Mouse (Mus musculus) adipocyte (in vitro differentiated cells): ENCODE data around the gene Pabpc4.
"Not testable (repeated sequence)": the region's sequence is repeated elsewhere in the genome, so short reads cannot be mapped to it uniquely, and the experiment has no call there.

Experiments
- DNase-seq: peaks from one replicate; pipeline ENCODE4 v3.0.0-alpha.2; 2016; ENCODE audit warnings: low spot score

The Pabpc4 gene

DNA sequence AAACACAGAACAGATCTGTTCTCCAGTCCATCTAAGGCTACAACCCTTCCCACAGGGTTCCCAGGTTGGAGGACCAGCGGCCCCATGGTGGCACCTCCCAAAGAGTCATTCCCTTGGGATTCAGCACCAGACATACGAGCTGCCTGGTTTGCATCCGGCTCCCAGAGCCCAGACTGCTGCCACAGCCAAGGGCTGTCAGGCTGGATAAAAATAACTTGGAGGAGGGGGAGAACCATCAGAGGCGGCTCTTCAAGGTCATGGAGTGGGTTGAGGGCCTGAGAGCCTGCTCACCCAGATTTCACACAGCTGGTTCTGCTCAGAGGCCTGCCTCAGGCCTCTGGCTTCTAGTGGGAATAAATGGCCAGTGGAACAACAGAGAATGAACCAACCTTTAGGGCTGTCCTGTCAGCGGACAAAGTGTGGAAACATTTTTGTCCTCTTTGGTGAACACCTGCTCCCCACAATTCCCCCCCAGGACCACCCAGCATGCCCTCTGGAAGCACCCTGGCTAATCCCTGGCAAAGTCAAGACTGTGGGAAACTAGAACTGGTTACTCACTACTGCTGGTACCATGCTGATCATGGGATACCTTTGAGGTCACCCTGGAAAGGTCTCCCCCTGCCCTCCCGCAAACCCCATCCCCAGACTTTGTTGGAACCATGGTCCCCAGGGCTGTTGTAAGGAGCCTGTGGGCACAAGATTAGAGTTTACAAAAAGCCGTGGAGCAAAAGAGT, 14.8 kb upstream of the Pabpc4 start:
- no peak for DNase-seq

DNA sequence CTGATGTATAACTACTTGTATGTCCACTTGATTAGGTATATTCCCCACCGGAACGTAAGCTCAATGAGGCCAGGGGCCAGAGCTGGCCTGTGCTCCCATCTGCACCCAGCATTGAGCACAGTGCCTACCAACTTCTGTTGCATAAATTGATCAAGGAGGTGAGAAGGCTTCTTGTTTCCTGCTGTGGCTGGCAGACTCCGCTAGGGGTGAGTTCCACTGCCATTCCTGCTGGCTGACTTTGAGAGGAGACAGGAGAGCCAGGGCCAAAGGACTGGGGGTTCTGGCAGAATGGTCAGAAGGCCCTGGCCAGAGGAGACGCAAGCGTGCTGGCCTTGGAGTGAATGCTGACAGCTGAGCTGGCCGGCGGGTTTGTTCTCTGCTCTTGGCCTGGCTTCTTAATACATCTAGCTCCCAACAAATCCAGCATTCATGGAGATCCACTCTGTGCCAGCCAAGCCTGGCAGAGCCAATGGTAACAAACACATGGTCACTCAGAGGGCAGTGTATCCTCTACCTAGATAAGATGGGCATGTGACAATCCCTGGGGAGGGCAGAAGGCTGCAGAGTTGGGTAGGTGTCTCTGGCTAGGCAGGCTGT, 13.1 kb upstream of the Pabpc4 start:
- DNase-seq, result peak; percentile 17

DNA sequence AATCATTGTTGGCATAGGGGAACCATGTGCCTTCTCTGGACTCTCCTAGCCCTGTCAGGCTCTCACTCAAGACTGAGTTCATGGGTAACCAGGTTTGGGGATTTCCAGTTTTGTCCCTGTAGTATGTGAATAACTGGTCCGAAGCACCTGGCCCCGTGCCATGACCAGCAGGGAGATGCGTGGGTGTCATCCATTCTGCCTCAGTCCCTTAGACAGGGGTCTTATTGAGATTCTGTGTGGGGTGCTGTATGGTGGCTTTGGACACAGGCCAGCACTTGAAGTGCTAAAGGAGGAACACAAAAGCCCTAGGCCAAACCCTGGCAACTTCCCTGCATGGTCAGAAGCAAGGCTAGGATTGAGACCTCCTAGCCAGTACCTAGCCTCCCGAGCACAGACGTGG, 9.9 kb upstream of the Pabpc4 start:
- DNase-seq, result no peak

DNA sequence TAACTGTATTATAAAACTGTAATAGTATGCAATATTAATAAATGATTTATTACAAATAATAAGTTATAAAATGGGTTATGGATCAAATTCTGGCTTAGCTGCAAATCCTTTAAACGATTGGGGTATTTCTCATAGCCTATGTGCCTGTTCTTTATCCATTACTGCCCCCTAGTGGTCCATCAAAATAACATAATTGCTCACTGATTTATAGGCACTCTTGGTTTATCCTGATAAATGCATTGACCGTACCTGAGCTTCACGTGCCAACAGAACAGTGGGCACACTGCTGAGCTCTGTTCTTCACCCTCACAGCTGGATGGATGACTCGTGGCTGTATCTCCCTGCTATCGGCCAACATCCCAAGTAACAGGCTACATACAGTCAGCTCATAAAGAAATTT, 7.5 kb upstream of the Pabpc4 start:
- peak; percentile 72 for DNase-seq

DNA sequence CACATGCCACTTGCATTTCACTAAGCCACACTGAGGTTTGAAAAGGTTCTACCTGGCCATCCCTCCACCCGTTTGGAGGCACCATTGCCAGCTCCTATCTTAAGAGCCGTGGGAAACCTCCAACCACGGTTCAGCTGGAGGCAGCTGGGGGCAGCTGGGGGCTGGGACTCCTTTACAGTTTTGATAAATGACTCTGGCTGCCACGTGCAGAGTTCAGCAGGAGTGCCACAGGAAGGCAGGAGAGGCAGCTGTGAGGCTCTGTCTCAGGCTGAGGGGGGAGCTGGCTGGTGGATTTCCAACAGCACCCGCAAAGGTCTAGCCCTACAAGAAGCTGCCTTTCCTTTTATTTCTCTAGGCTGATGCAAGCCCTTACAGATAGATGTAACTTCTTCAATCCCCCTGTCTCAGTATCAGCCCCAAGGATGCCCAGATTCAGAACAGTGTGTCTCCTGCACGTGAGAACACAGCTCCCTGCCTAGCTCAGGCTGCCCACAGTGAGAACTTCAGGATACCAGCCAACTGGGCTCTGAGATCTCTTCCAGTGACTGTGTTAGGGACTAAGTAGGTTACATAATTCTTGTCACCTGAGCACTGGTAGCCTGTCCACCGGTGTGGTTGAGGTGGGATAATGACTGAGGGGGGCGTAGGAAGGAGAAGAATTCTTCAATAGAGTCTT, 1.9 kb upstream of the Pabpc4 start:
- DNase-seq, result no peak

DNA sequence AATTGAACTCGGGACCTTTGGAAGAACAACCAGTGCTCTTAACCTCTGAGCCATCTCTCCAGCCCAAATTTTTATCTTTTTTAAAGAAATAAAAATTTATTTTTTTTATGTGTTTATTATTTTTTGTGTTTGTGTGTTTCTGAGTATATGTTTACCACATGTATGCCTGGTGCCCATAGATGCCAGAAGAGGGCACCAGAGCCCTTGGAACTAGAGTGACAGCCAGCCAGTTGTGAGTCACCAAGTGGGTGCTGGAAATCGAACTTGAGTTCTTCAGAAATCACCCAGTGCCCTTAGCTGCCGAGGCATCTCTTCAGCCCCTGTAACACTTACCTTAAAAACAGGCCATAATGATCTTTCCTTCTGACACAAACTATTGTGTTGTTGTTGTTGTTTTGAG, 8.9 kb downstream of the Pabpc4 start:
- DNase-seq, result no peak

DNA sequence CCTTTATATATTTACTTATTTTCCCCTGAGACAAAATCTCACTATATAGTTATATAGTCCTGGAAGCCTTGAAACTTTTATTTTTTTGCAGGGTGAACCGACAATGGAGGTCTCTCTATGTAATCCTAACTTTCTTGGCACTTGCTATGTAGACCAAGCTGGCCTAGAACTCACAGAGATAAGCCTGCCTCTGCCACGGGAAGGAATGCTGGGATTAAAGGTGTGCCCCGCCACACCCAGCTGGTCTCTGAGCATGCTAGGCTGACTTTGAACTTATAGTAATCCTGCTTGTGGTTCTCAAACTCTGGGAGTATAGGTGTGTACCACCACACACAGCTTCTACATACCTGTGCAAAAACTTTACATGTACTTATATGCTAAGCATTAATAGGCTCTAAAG, 18.0 kb downstream of the Pabpc4 start:
- no peak for DNase-seq

DNA sequence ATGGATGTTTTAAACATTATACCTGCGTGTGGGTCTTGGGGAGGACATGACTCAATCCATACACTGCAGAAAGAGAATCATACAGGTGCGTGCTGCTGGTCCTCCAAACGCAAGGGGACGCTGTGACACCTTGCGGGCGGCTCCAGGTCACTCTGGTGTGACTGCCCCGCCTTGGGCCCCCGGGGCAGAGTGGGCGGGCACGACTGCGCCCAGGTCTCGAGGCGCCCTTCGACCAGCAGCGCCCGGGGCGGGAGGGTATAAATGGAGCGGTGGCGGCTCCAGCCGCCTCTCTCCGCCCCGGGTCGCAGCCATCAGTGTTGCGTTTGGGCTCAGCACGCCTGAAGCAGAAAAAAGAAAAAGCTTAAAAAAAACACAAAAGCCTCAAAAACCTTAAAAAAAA, 20.3 kb downstream of the Pabpc4 start:
- DNase-seq, result peak; percentile 89

DNA sequence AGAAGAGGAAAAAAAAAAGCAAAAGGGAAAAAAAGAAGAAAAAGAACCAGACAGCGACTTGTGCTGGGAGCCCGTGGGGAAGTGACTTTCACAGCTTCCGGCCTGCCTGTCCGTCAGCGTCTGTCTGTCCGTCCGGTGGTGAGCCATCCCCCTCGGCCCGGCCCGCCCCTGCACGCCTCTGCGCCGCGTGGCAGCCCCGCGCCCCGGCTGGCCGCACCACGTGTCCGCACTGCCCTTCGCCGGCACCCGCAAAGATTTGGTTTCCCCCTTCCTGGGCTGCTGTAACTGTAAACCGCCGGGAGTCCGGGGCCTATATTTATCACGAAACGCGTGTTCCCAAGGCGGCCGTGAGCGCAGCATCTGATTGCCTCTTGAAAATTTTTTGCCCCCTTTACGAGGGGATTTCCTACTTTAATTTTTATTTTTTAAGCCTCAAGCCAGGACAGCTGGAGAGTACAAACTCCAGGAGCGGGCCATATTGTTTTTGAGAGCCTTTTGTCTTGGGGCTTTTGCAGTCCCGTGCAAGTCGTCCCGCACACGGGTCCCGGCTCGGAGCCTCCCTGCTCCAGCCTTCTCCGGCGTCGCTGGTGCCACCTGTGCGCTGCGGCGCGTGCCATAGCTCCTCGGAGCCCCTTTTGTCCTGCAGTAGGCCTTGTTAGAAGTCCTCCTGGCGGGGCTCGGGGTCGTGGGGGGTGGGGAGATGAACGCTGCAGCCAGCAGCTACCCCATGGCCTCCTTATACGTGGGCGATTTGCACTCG, 20.9 kb downstream of the Pabpc4 start:
- not testable (repeated sequence) for DNase-seq

DNA sequence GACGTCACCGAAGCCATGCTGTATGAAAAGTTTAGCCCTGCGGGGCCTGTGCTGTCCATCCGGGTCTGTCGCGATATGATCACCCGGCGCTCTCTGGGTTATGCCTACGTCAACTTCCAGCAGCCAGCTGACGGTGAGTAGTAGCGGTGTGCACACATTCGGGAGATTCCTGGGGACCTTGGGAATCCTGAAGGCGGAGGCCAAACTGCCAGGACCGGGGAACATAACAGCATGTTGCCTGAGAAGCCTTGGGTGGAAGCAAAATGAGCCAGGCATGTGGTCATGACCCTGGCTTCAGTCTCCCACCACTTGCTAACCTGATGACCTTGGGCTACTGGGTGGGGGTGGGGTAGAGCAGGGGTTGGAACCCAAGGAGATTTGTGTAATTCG, 21.5 kb downstream of the Pabpc4 start:
- DNase-seq, result peak; percentile 44

DNA sequence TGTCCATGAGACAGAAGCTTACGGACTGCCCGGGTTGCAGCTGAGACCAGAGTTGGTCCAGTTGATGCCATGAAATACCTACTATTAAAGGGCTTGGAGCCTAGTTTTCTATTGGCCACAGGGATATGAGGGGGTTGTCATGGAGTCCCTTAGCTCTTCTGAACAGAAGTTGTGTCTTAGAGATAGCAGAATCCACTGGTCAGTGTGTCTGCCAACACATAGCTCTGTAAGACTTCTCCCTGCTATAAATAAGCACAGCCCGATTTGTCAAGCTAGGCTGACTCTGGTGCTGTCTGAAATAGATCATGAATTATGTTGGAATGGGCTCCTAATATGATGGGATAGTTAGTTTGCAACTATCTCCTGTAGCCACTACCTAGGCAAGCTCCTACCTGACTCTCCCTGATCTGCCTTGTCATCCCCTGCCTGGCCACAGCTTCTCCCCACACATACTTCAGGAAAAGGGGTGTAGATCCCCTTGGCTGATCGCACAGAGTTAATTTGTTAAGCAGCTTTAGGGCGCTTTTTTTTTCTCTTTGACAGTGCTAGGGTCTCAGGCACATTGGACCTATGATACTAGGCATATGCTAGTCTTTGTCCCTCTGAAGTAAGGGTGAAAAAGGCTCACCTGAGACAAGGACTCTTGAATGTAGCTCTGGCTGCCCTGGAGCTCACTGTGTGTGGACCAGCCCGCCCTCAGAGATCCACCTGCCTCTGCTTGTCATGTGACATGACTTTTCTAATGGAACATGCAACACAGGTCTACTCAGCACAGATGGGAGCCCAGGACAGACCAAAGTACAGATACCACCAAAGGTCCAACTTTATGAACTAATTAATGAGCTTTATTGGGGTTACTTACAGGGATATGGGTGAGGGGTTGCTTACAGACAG, 22.8 kb downstream of the Pabpc4 start:
- no peak for DNase-seq

DNA sequence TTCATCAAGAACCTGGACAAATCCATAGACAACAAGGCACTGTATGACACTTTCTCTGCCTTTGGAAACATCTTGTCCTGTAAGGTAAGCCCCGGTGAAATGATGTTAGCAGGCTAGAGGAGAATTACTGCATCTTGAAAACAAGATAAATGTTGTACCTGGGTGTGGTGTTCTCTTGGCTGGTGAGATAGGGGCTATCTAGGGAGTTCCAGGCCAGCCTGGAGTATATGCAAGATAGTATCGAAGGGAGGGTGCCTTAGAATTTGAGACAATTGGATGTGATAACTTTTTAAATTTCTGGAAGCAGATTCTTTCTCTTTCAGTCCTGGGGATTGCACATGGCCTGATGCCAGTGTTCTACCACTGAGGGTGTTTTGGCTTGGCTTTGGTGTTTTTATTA, 24.6 kb downstream of the Pabpc4 start:
- DNase-seq, result no peak

DNA sequence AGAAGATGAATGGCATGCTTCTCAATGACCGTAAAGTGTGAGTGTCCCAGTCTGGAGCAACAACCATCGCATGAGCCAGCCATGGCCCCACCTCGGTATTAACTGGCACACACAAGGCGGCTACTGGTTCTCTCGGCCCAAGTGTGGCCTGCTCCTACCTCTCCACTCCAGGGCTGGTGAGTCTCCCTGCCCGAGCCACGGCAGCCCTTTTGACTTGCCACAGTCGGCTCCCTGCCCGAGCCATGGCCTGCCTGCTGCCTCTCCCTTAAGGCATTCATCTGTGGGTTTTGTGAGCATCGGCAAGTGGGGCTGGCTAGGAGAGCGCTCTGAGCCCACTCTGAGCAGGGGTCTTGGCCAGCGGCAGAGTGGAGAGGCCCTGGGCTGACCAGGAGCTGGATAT, 26.9 kb downstream of the Pabpc4 start:
- no peak for DNase-seq

DNA sequence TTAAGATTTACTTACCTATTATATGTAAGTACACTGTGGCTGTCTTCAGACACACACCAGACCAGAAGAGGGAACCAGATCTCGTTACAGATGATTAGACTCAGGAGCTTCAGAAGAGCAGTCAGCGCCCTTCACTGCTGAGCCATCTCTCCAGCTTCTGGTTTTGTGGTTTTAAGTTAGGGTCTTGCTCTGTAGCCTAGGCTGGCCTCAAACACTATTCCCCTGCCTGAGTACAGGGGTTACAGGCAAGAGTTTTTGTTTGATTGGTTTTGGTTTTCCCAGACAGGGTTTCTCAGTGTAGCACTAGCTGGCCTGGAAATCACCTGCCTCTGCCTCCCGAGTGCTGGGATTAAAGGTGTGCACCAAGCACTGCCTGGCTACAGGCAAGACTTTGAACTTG, 30.2 kb downstream of the Pabpc4 start:
- no peak for DNase-seq

DNA sequence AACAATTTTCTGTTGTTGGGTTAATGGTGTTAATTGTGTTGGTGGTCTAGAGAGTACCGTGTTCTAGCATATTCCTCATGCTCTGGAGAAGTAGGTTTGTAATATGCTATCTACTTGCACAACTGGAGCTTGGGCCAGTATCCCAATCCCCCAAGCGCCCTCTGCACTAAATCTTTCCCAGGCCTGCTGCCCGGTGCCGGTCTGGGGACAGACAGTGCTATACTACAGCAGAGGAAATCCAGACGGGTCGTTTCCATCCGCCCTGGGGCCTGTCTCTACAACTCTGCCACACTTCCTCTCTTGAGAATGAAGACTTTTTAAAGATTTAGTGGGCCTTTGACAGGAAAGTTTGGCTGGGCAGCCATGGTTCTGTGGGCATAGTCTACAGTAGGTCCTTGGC, 30.8 kb downstream of the Pabpc4 start:
- DNase-seq, result peak; percentile 73

DNA sequence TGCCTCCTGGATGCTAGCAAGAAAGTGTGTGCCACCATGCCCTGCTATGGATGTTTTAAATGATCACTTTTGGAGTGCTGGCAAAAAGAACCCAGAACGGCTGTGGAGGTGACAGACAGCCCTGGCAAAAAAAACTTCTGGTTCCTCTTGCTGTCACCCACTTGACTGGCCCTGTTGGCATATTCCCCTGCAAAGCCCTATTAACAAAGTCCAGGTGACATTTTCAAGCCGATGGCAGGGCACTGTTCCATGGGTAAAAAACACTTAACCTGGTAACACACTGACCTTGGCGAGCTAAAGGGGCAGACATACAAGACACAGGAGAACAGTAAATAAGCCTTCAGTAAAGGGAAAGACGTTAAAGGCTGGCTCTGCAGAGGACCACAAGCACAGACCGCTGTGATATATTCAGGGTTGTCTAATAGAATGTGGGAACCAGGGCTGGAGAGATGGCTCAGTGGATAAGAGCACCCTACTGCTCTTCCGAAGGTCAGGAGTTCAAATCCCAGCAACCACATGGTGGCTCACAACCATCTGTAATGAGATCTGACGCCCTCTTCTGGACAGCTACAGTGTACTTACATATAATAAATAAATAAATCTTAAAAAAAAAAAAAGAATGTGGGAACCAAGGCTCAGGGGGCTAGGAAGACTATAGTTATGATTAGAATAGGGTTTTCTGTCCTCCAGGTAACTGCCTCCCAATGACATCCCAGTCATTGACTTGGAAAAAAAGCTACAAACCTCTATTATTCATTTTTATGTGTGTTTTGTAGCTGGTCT, 31.7 kb downstream of the Pabpc4 start:
- DNase-seq, result no peak

DNA sequence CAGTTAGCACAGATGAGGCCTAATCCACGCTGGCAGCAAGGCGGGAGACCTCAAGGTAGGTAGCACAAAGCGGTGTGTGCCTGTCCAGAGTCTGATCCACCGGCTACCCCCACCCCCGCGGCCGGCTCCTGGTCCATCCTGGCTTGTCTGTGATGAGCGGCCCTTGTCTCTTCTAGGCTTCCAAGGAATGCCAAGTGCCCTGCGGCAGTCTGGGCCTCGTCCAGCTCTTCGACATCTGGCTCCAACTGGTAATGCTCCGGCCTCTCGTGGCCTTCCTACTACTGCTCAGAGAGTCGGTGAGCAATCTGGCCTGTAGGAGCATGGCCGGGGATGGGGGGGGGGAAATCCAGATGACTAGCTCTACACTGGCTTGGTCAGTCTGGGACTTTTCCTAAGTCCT, 32.9 kb downstream of the Pabpc4 start:
- DNase-seq, result not testable (repeated sequence)

DNA sequence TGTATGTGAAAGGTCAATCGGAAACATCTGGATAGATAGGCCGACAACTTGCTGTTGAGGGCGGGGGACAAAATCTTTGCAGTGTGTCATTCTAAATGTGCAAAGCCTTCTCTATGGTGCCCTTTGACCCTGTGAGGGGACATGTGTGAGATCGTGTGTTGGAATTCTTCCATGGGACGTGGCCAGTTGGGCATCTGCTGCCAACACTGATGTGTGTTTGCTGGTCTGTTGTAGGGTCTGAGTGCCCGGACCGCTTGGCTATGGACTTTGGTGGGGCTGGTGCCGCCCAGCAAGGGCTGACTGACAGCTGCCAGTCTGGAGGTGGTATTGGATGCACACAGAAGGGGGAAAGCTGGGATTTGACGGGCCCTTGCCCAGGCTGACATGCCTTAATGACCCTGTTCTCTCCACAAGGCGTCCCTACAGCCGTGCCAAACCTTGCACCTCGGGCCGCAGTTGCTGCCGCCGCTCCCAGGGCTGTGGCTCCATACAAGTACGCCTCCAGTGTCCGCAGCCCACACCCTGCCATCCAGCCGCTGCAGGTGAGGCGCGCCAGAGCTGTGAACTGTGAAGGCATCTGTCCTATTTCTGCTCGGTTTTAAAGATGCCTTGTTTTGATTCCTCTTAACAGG, 33.5 kb downstream of the Pabpc4 start:
- peak; percentile 39 for DNase-seq

DNA sequence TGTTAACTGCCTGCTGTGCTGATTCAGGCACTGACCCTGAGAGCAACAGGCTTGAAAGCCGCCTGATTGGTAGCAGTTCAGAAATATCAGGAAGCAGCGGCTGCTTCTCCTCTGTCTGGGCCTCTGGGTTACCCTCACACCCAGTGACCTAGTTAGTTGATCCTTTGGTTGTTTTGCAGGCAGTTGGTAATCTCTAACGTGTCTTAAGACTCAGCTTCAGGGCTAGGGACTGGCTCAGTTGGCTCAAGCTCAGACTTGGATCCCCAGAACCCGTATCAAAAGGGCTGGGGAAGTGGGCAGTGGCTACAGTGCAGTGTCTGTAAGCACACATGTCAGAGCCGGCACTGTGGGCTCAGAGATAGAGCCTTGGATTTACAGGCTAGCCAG, 34.0 kb downstream of the Pabpc4 start:
- peak; percentile 72 for DNase-seq

DNA sequence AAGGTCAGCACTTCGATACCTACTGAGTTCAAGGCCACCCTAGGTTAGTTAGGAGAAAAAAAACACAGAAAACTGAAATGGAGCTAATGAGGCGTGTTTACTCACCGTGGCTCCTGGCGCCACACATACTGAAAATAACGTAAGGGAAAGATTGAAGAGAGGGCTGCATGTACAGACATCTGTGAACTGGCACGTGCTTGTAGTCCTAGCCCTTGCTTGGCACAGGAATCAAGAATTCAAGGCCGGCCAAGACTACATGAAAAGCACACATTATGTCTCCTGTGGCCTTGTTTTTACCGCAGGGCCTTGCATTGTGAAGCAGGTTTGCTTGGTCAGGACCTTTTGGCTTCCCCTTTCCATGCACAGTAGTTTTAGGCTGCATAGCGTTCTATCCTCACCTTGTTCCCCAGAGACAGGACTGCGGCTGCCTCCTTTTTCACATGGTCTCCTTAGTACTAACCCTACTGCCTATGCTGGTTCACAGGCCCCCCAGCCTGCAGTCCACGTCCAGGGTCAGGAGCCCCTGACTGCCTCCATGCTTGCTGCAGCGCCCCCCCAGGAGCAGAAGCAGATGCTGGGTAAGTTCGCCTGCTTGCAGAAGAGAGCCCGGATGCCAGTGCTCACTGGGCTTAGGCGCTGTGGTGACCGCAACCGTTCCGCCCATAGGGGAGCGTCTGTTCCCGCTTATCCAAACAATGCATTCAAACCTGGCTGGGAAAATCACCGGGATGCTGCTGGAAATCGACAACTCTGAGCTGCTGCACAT, 35.2 kb downstream of the Pabpc4 start:
- DNase-seq, result no peak
